Mouse (Mus musculus) common myeloid progenitor, adult 5-6 weeks (primary cell): ENCODE data around the gene Btnl10. TPM values are rescaled to one million over a fixed set of nuclear protein-coding genes. Genes with fewer than 3 reads are reported as not detected.

Source experiments
- total RNA-seq: library from RNA; stranded (forward); fragments of 200-1000, 187-1606 nt; gene quantifications from 2 replicates; pipeline ENCODE4 v1.2.3, GENCODE M21; 2017

Gene Btnl10
- total RNA-seq, 1 experiment from 2014 or later: 5.9 TPM

Other genes with a start within 250 kb of the Btnl10 start
- not detected in 2 replicates for gene Olfr320, start 236.8 kb upstream of the Btnl10 start, total RNA-seq
- gene Olfr319, start 218.7 kb upstream of the Btnl10 start, total RNA-seq: not detected in 2 replicates
- gene Olfr318, start 193.9 kb upstream of the Btnl10 start, total RNA-seq: not detected in 2 replicates
- gene Olfr317, start 178.7 kb upstream of the Btnl10 start, total RNA-seq: not detected in 2 replicates
- not detected in 2 replicates for gene Olfr316, start 165.2 kb upstream of the Btnl10 start, total RNA-seq
- not detected in 2 replicates for gene Olfr315, start 144.7 kb upstream of the Btnl10 start, total RNA-seq
- gene Olfr314, start 135.0 kb upstream of the Btnl10 start, total RNA-seq: not detected in 2 replicates
- gene Fam183b, start 115.9 kb upstream of the Btnl10 start, total RNA-seq: not detected in 2 replicates
- gene Olfr313, start 102.9 kb upstream of the Btnl10 start, total RNA-seq: not detected in 2 replicates
- gene Olfr312, start 88.7 kb upstream of the Btnl10 start, total RNA-seq: not detected in 2 replicates
- gene Olfr311, start 78.7 kb upstream of the Btnl10 start, total RNA-seq: not detected in 2 replicates
- 1.8 and 2.0 TPM in 2 replicates for gene Gm12258, start 70.8 kb upstream of the Btnl10 start, total RNA-seq
- gene 2810021J22Rik, start 50.7 kb upstream of the Btnl10 start, total RNA-seq: 4.7 and 11.1 TPM in 2 replicates
- gene Zfp39, start 13.7 kb upstream of the Btnl10 start, total RNA-seq: 14.6 and 16.4 TPM in 2 replicates
- 88.5 and 107 TPM in 2 replicates for gene Rnf187, start 21.0 kb downstream of the Btnl10 start, total RNA-seq
- gene Hist3h2ba, start 31.0 kb downstream of the Btnl10 start, total RNA-seq: 12.7 and 17.8 TPM in 2 replicates
- gene Hist3h2a, start 36.8 kb downstream of the Btnl10 start, total RNA-seq: 215 and 229 TPM in 2 replicates
- gene Trim17, start 36.8 kb downstream of the Btnl10 start, total RNA-seq: not detected in 2 replicates
- gene Trim11, start 60.2 kb downstream of the Btnl10 start, total RNA-seq: 14.8 and 16.9 TPM in 2 replicates
- gene Obscn, start 218.5 kb downstream of the Btnl10 start, total RNA-seq: 0.19 TPM in 1 of 2 replicates, not detected in the other
- 3.3 and 6.1 TPM in 2 replicates for gene Iba57, start 245.8 kb downstream of the Btnl10 start, total RNA-seq